Comparison of ENCODE assay signal across 18 mouse cellular contexts in genomic region chr3:88210918-88211317, GRCm38 (mm10). TPM values are rescaled to one million over a fixed set of nuclear protein-coding genes. Genes with fewer than 3 reads are reported as not detected.
A peak's percentile ranks its signal among the peaks of the same experiment; 100 is the strongest.
DNase-seq lines count a peak whose midpoint lies in the region; ATAC-seq and TF ChIP-seq lines count a peak whose summit lies in the region.
"Had no signal": no experiment of that assay in that cellular context is flagged by ENCODE, and none has a peak within 500 bp of the region (broad histone marks: within the 10 kb centered on the region; RNA-seq: fewer than 3 reads in every experiment).

No protein-coding gene starts in this region.

- H3K27ac ChIP-seq in forebrain, embryonic 15.5 days (replicated peaks), result peak overlapping the region; percentile 99
- H3K27ac ChIP-seq in hindbrain, postnatal 0 days, result peak overlapping the region; percentile 94
- H3K27ac ChIP-seq in neural tube, embryonic 13.5 days (replicated peaks), result peak overlapping the region; percentile 98
- H3K27ac ChIP-seq: embryonic facial prominence, embryonic 12.5 days; heart, embryonic 15.5 days had no signal

- no peaks in the 10 kb centered on the region for H3K27me3 ChIP-seq in forebrain, embryonic 15.5 days
- H3K27me3 ChIP-seq in hindbrain, postnatal 0 days (ENCODE audit: insufficient read depth, low read length), result 0 out of 2 replicates have a peak, but pooled peaks cover 4% of the 10 kb centered on the region
- peaks cover 56% of the 10 kb centered on the region for H3K27me3 ChIP-seq in neural tube, embryonic 13.5 days

- peak overlapping the region; percentile 82 for H3K4me3 ChIP-seq in forebrain, embryonic 15.5 days
- H3K4me3 ChIP-seq in hindbrain, postnatal 0 days (ENCODE audit: low read length), result peak overlapping the region; percentile 57
- H3K4me3 ChIP-seq in neural tube, embryonic 13.5 days, result peak overlapping the region; percentile 82
- H3K4me3 ChIP-seq: embryonic facial prominence, embryonic 12.5 days; heart, embryonic 15.5 days had no signal

- H3K4me1 ChIP-seq in forebrain, embryonic 15.5 days, result peaks cover 47% of the 10 kb centered on the region
- H3K4me1 ChIP-seq in hindbrain, postnatal 0 days (ENCODE audit: insufficient read depth, low read length), result peaks cover 24% of the 10 kb centered on the region
- H3K4me1 ChIP-seq in neural tube, embryonic 13.5 days (replicated peaks), result peaks cover 66% of the 10 kb centered on the region
- H3K4me1 ChIP-seq: embryonic facial prominence, embryonic 12.5 days had no signal

- DNase-seq in layer of hippocampus, postnatal 10 days (ENCODE audit: low spot score in 2 of 2), result peak; percentile 8 to 28
- no peak for DNase-seq in layer of hippocampus, adult 18-20 months (ENCODE audit: low spot score in 2 of 2)
- peak; percentile 2 for DNase-seq in hindbrain, postnatal 0 days (ENCODE audit: low spot score)
- no peak for DNase-seq in spleen, postnatal 10 days (ENCODE audit: low spot score in 2 of 2)
- no peak for DNase-seq in thymus, postnatal 25 days
- DNase-seq: adrenal gland, adult 8-10 months; cerebellum, adult 9-11 months; gastrocnemius, postnatal 25 days; kidney, postnatal 25 days; liver, postnatal 0 days; right cerebral cortex, postnatal 14 days; thymus, adult 2 months had no signal

- no peaks in the 10 kb centered on the region for H3K9me3 ChIP-seq in forebrain, embryonic 15.5 days
- H3K9me3 ChIP-seq in hindbrain, postnatal 0 days (ENCODE audit: low read length), result no peaks in the 10 kb centered on the region
- no peaks in the 10 kb centered on the region for H3K9me3 ChIP-seq in neural tube, embryonic 13.5 days
- H3K9me3 ChIP-seq: embryonic facial prominence, embryonic 12.5 days; heart, embryonic 15.5 days had no signal

- peak overlapping the region; percentile 96 for H3K4me2 ChIP-seq in forebrain, embryonic 15.5 days (replicated peaks)
- peak overlapping the region; percentile 66 for H3K4me2 ChIP-seq in hindbrain, postnatal 0 days (ENCODE audit: low read depth, low read length)
- peak overlapping the region; percentile 88 for H3K4me2 ChIP-seq in neural tube, embryonic 13.5 days
- H3K4me2 ChIP-seq: embryonic facial prominence, embryonic 12.5 days; heart, embryonic 15.5 days had no signal

- peaks cover 4% of the 10 kb centered on the region; the same call in 1 of the 2 replicates for H3K36me3 ChIP-seq in forebrain, embryonic 15.5 days
- H3K36me3 ChIP-seq in hindbrain, postnatal 0 days (ENCODE audit: insufficient read depth, low read length), result no peaks in the 10 kb centered on the region
- H3K36me3 ChIP-seq in neural tube, embryonic 13.5 days, result peaks cover 17% of the 10 kb centered on the region
- H3K36me3 ChIP-seq: embryonic facial prominence, embryonic 12.5 days; heart, embryonic 15.5 days had no signal

- H3K9ac ChIP-seq in forebrain, embryonic 15.5 days (replicated peaks), result peak overlapping the region; percentile 93
- H3K9ac ChIP-seq in hindbrain, postnatal 0 days (replicated peaks; ENCODE audit: low read length), result peak overlapping the region; percentile 81
- peak overlapping the region; percentile 98 for H3K9ac ChIP-seq in neural tube, embryonic 13.5 days
- H3K9ac ChIP-seq: embryonic facial prominence, embryonic 12.5 days; heart, embryonic 15.5 days; liver, postnatal 0 days had no signal

- TF ChIP-seq CTCF in hindbrain, postnatal 0 days (IDR thresholded peaks at IDR 0.05; ENCODE audit: low read depth), result no peak

- WGBS in forebrain, embryonic 15.5 days, result 10% methylated on average over 2 of the region's 2 CpGs
- 10% methylated on average over 2 of the region's 2 CpGs for WGBS in hindbrain, postnatal 0 days
- WGBS in neural tube, embryonic 13.5 days, result 9% methylated on average over 2 of the region's 2 CpGs

- no peak for ATAC-seq in forebrain, embryonic 15.5 days (replicated peaks)
- ATAC-seq in hindbrain, postnatal 0 days, result no peak
- ATAC-seq in neural tube, embryonic 13.5 days (ENCODE audit: low read depth), result no peak
- no peak for ATAC-seq in CD4-positive, CD25-positive, alpha-beta regulatory T cell, adult 4 months
- ATAC-seq: liver, postnatal 0 days had no signal

RNA-seq across cellular contexts. Expression of gene Rhbg, which starts 43.6 kb away (rescaled TPM):
- total RNA-seq in layer of hippocampus, postnatal 10 days (2021), result under 1 TPM in 1 of 2 experiments, not detected in 1; 0.25 TPM
- total RNA-seq in layer of hippocampus, adult 18-20 months (2021), result not detected
- 0.10 and 0.14 TPM in 2 replicates for polyA plus RNA-seq in forebrain, embryonic 15.5 days (2015; fragmentation: Nextera tagmentation; extraction: Ambion mirVana)
- 0.94 and 1.0 TPM in 2 replicates for total RNA-seq in hindbrain, postnatal 0 days (2014; rRNA removed)
- 0.37 and 0.43 TPM in 2 replicates for polyA plus RNA-seq in hindbrain, postnatal 0 days (2015; fragmentation: Nextera tagmentation; extraction: Ambion mirVana)
- 0.15 and 0.67 TPM in 2 replicates for polyA plus RNA-seq in neural tube, embryonic 13.5 days (2015; fragmentation: Nextera tagmentation; extraction: Ambion mirVana)
- not detected for polyA plus RNA-seq in CD4-positive, CD25-positive, alpha-beta regulatory T cell, adult 4 months (2017; shearing (Covaris generic))
- total RNA-seq: gastrocnemius, postnatal 25 days; left cerebral cortex, adult 18-20 months had no signal

Comparison
In these comparisons a context has a peak if more than half of its experiments do, and no peak if none do; other contexts are left out.
1. DNase-seq: peak in layer of hippocampus, postnatal 10 days (2 of 2) and hindbrain, postnatal 0 days (single experiment); none in layer of hippocampus, adult 18-20 months (0 of 2), spleen, postnatal 10 days (0 of 2) and thymus, postnatal 25 days (single experiment).
2. Peak in every context shown above with its lines, with median percentiles within 50 percentile points of each other: H3K27ac ChIP-seq, H3K4me2 ChIP-seq, H3K4me3 ChIP-seq and H3K9ac ChIP-seq.